Mouse (Mus musculus) kidney, postnatal 10 days (tissue): ENCODE results near the gene Itga3.
"Not testable (repeated sequence)": the region's sequence is repeated elsewhere in the genome, so short reads cannot be mapped to it uniquely, and the experiment has no call there.

Experiments
- DNase-seq: peaks from one replicate; pipeline ENCODE4 v3.0.0; 2021; ENCODE audit warnings: mixed read lengths

Gene Itga3

GRCm38 (mm10) chr11:95027850-95028470 is 48.6 kb downstream of the Itga3 start:
- no peak for DNase-seq

GRCm38 (mm10) chr11:95026849-95027248 is 49.8 kb downstream of the Itga3 start:
- no peak for DNase-seq

GRCm38 (mm10) chr11:95026090-95026542 is 50.5 kb downstream of the Itga3 start:
- no peak for DNase-seq

GRCm38 (mm10) chr11:95025227-95026012 is 51.2 kb downstream of the Itga3 start:
- no peak for DNase-seq

GRCm38 (mm10) chr11:95024439-95025184 is 52.0 kb downstream of the Itga3 start:
- DNase-seq, result peak; percentile 62

- DNase-seq, result no peak
Measured at GRCm38 (mm10) chr11:95023481-95023880, 53.1 kb downstream of the Itga3 start.

GRCm38 (mm10) chr11:95022237-95022992 is 54.2 kb downstream of the Itga3 start:
- no peak for DNase-seq

- no peak for DNase-seq
Measured at GRCm38 (mm10) chr11:95015484-95015883, 61.1 kb downstream of the Itga3 start.

- peak; percentile 54 for DNase-seq
Measured at GRCm38 (mm10) chr11:95012487-95012886, 64.1 kb downstream of the Itga3 start.

- no peak for DNase-seq
Measured at GRCm38 (mm10) chr11:95012075-95012474, 64.5 kb downstream of the Itga3 start.

- DNase-seq, result no peak
Measured at GRCm38 (mm10) chr11:95011416-95011815, 65.2 kb downstream of the Itga3 start.

GRCm38 (mm10) chr11:95010841-95011403 is 65.7 kb downstream of the Itga3 start:
- not testable (repeated sequence) for DNase-seq

- DNase-seq, result peak; percentile 60
Measured at GRCm38 (mm10) chr11:95010141-95010739, 66.4 kb downstream of the Itga3 start.

GRCm38 (mm10) chr11:95009629-95010014 is 67.0 kb downstream of the Itga3 start, which contains the start of gene Samd14:
Gene Samd14 (plus strand): TSS chr11:95009879.
- DNase-seq, result peak; percentile 85

- DNase-seq, result peak; percentile 48
Measured at GRCm38 (mm10) chr11:95008661-95009628, 67.7 kb downstream of the Itga3 start.

- DNase-seq, result no peak
Measured at GRCm38 (mm10) chr11:95007418-95007817, 69.2 kb downstream of the Itga3 start.

- DNase-seq, result peak; percentile 93
Measured at GRCm38 (mm10) chr11:95006525-95007219, 69.9 kb downstream of the Itga3 start.

GRCm38 (mm10) chr11:95006038-95006437 is 70.6 kb downstream of the Itga3 start:
- DNase-seq, result peak; percentile 52

- DNase-seq, result no peak
Measured at GRCm38 (mm10) chr11:95004937-95005198, 71.7 kb downstream of the Itga3 start.
